ENCODE assay signal across 9 mouse cellular contexts in genomic region chr1:36064223-36064622, GRCm38 (mm10). TPM values are rescaled to one million over a fixed set of nuclear protein-coding genes. Genes with fewer than 3 reads are reported as not detected.
DNase-seq lines count a peak whose midpoint lies in the region; ATAC-seq lines count a peak whose summit lies in the region.
"Had no signal": no experiment of that assay in that cellular context is flagged by ENCODE, and none has a peak within 500 bp of the region (broad histone marks: within the 10 kb centered on the region; RNA-seq: fewer than 3 reads in every experiment).

No protein-coding gene starts in this region.

- H3K4me1 ChIP-seq in erythroblast, embryonic 14.5 days (ENCODE audit: control insufficient read depth), result peaks cover 84% of the 10 kb centered on the region
- H3K4me1 ChIP-seq in limb, embryonic 10.5 days, result peaks cover 39% of the 10 kb centered on the region
- H3K4me1 ChIP-seq in stomach, embryonic 15.5 days, result peaks cover 23% of the 10 kb centered on the region

- peak; percentile 16 to 24 for DNase-seq in right cerebral cortex, postnatal 10 days (ENCODE audit: low spot score in 2 of 2)
- no peak for DNase-seq in right cerebral cortex, adult 2 months (ENCODE audit: low spot score in 2 of 2)
- peak; percentile 30 for DNase-seq in limb, embryonic 10.5 days (ENCODE audit: low spot score)
- no peak for DNase-seq in c-Kit-positive CD71-positive TER-119-positive erythroid progenitor cells, embryonic 14.5 days (ENCODE audit: low spot score)
- DNase-seq in adrenal gland, postnatal 36 days, result no peak

- no peak for ATAC-seq in erythroblast, adult 5-6 weeks (replicated peaks; ENCODE audit: low FRiP score, poor library complexity, severe bottlenecking)
- no peak for ATAC-seq in stomach, embryonic 15.5 days (ENCODE audit: insufficient read depth, low FRiP score, low read depth)

- H3K9ac ChIP-seq in stomach, embryonic 15.5 days, result no peak overlapping the region

- H3K36me3 ChIP-seq in erythroblast, embryonic 14.5 days (ENCODE audit: control insufficient read depth), result peaks cover 2% of the 10 kb centered on the region
- no peaks in the 10 kb centered on the region for H3K36me3 ChIP-seq in limb, embryonic 10.5 days
- no peaks in the 10 kb centered on the region for H3K36me3 ChIP-seq in stomach, embryonic 15.5 days

- no peaks in the 10 kb centered on the region for H3K9me3 ChIP-seq in erythroblast, embryonic 14.5 days (ENCODE audit: control insufficient read depth, low read length)
- no peaks in the 10 kb centered on the region for H3K9me3 ChIP-seq in limb, embryonic 10.5 days (replicated peaks)
- no peaks in the 10 kb centered on the region for H3K9me3 ChIP-seq in stomach, embryonic 15.5 days

- 52% methylated on average over 4 of the region's 4 CpGs for WGBS in limb, embryonic 10.5 days
- WGBS in stomach, embryonic 15.5 days, result 47% methylated on average over 4 of the region's 4 CpGs

- H3K4me2 ChIP-seq in stomach, embryonic 15.5 days, result peak overlapping the region; percentile 57

- H3K4me3 ChIP-seq in erythroblast, embryonic 14.5 days (replicated peaks), result peak overlapping the region; percentile 60
- H3K4me3 ChIP-seq in limb, embryonic 10.5 days, result peak overlapping the region; percentile 41; the same call in 1 of the 2 replicates
- no peak overlapping the region for H3K4me3 ChIP-seq in stomach, embryonic 15.5 days (replicated peaks)

- H3K27me3 ChIP-seq in erythroblast, embryonic 14.5 days (ENCODE audit: control insufficient read depth), result no peaks in the 10 kb centered on the region; the same call in 1 of the 2 replicates
- peaks cover 26% of the 10 kb centered on the region for H3K27me3 ChIP-seq in limb, embryonic 10.5 days (ENCODE audit: low read depth, poor library complexity, severe bottlenecking)
- no peaks in the 10 kb centered on the region for H3K27me3 ChIP-seq in stomach, embryonic 15.5 days (replicated peaks)

- peak overlapping the region; percentile 81 for H3K27ac ChIP-seq in limb, embryonic 10.5 days
- peak overlapping the region; percentile 59; the same call in 1 of the 2 replicates for H3K27ac ChIP-seq in stomach, embryonic 15.5 days
- H3K27ac ChIP-seq: macrophage had no signal

RNA-seq across cellular contexts. Expression of gene Hs6st1, which starts 4.0 kb away (rescaled TPM):
- 19.5 and 20.5 TPM in 2 replicates for polyA plus RNA-seq in erythroblast, embryonic 14.5 days (2012)
- 82.8 and 141 TPM in 2 replicates for total RNA-seq in erythroblast, adult 5-6 weeks (2015; ENCODE audit: low replicate concordance)
- total RNA-seq in erythroblast, adult 5-6 weeks (2017; ENCODE audit: low replicate concordance), result 123 and 134 TPM in 2 replicates
- 3.0 and 3.6 TPM in 2 replicates for polyA plus RNA-seq in limb, embryonic 10.5 days (2016; fragmentation: Nextera tagmentation; extraction: Ambion mirVana)
- 13.0 TPM in 2 replicates for polyA plus RNA-seq in stomach, embryonic 15.5 days (2015; fragmentation: Nextera tagmentation; extraction: Ambion mirVana)
- total RNA-seq in adrenal gland, postnatal 36 days (2021), result 100 to 1,000 TPM in 1 of 2 experiments, 10 to 100 TPM in 1; 63.7 to 140 TPM

Comparison
In these comparisons a context has a peak if more than half of its experiments do, and no peak if none do; other contexts are left out.
1. DNase-seq: peak in right cerebral cortex, postnatal 10 days (2 of 2) and limb, embryonic 10.5 days (single experiment); none in right cerebral cortex, adult 2 months (0 of 2), c-Kit-positive CD71-positive TER-119-positive erythroid progenitor cells, embryonic 14.5 days (single experiment) and adrenal gland, postnatal 36 days (0 of 2).